Mouse (Mus musculus) limb, embryonic 11.5 days (tissue): ENCODE results near the gene Gm45062. TPM values are rescaled to one million over a fixed set of nuclear protein-coding genes. Genes with fewer than 3 reads are reported as not detected.
A peak's percentile ranks its signal among the peaks of the same experiment; 100 is the strongest.

Experiments used
- ATAC-seq: fragments of 200-750 bp; cut with Nextera tagmentation; 2 replicates; pipeline ENCODE4 v1.8.0; 2017; ENCODE audit warnings: low read depth; ENCODE audit not compliant: insufficient number of reproducible peaks, low FRiP score, low TSS enrichment
- DNase-seq: peaks from one replicate; pipeline ENCODE4 v3.0.0-alpha.2; 2015; ENCODE audit warnings: low spot score
- H3K27ac ChIP-seq: fragments of 300-500 bp; sonication (generic); replicated peaks from 2 replicates; pipeline ENCODE4 v1.5.1; 2014; ENCODE audit warnings: low read depth, mild to moderate bottlenecking, low read length
- H3K27me3 ChIP-seq: fragments of 300-500 bp; sonication (generic); 2 replicates; pipeline ENCODE4 v1.6.1; 2014; ENCODE audit warnings: mild to moderate bottlenecking, low read length, mixed read lengths; ENCODE audit not compliant: control insufficient read depth, insufficient read depth
- H3K36me3 ChIP-seq: fragments of 300-500 bp; sonication (generic); 2 replicates; pipeline ENCODE4 v1.6.1; 2014; ENCODE audit warnings: mild to moderate bottlenecking, low read length, moderate library complexity, mixed read lengths; ENCODE audit not compliant: control insufficient read depth, insufficient read depth
- H3K4me1 ChIP-seq: fragments of 300-500 bp; sonication (generic); 2 replicates; pipeline ENCODE4 v1.6.1; 2014; ENCODE audit warnings: low read length, mixed read lengths; ENCODE audit not compliant: control insufficient read depth, insufficient read depth
- H3K4me2 ChIP-seq: fragments of 300-500 bp; sonication (generic); 2 replicates; pipeline ENCODE4 v1.6.1; 2014; ENCODE audit warnings: low read depth, mild to moderate bottlenecking, moderate library complexity; ENCODE audit not compliant: severe bottlenecking
- H3K4me3 ChIP-seq: fragments of 300-500 bp; sonication (generic); 2 replicates; pipeline ENCODE4 v1.5.1; 2014; ENCODE audit warnings: low read depth, low read length
- H3K9ac ChIP-seq: fragments of 300-500 bp; sonication (generic); 2 replicates; pipeline ENCODE4 v1.6.1; 2014; ENCODE audit warnings: mild to moderate bottlenecking, low read length
- H3K9me3 ChIP-seq: fragments of 300-500 bp; sonication (generic); 2 replicates; pipeline ENCODE4 v1.6.1; 2016; ENCODE audit warnings: low read length; ENCODE audit not compliant: control insufficient read depth
- WGBS: fragments of 180-500 bp; shearing (Covaris S2); extraction: QIAGEN DNeasy Blood & Tissue Kit; methylation state at CpG from one replicate; pipeline ENCODE4 v1.1.7; 2014; 5-methylcytosine and 5-hydroxymethylcytosine counted together
- polyA plus RNA-seq: library from polyadenylated mRNA; unstranded; fragments of >200 nt; fragmentation: Nextera tagmentation; extraction: Ambion mirVana; gene quantifications from 2 replicates; pipeline ENCODE4 v1.2.1, GENCODE M21; 2014

Gm45062 gene
- polyA plus RNA-seq, 1 experiment from 2014 or later, result 16.1 TPM

- peaks cover 4% of the 10 kb centered on the region; the same call in 1 of the 2 replicates for H3K4me1 ChIP-seq
- H3K9ac ChIP-seq, result no peak overlapping the region
- no peak overlapping the region for H3K4me3 ChIP-seq
- DNase-seq (no peak), ATAC-seq (no peak)
- no peaks in the 10 kb centered on the region for H3K36me3 ChIP-seq
- no peak overlapping the region for H3K4me2 ChIP-seq
- no peaks in the 10 kb centered on the region for H3K27me3 ChIP-seq
- no peak overlapping the region for H3K27ac ChIP-seq
- no peaks in the 10 kb centered on the region for H3K9me3 ChIP-seq
- 73% methylated on average over 1 of the region's 1 CpGs for WGBS
These were observed 160.9 kb downstream of the Gm45062 start for GRCm38 (mm10) chr6:8420187-8420503.

GRCm38 (mm10) chr6:8421421-8421820 lies 162.2 kb downstream of the Gm45062 start:
- H3K4me1 ChIP-seq, result peaks cover 4% of the 10 kb centered on the region; the same call in 1 of the 2 replicates
- H3K9ac ChIP-seq, result no peak overlapping the region
- no peaks in the 10 kb centered on the region for H3K27me3 ChIP-seq
- no peaks in the 10 kb centered on the region for H3K36me3 ChIP-seq
- 81% methylated on average over 5 of the region's 5 CpGs for WGBS
- H3K4me3 ChIP-seq, result no peak overlapping the region
- H3K27ac ChIP-seq, result 0 out of 2 replicates have a peak overlapping the region, but pooled peaks have one; percentile 4
- H3K9me3 ChIP-seq, result no peaks in the 10 kb centered on the region
- DNase-seq, result no peak
- H3K4me2 ChIP-seq, result no peak overlapping the region
- ATAC-seq, result no peak

DNA sequence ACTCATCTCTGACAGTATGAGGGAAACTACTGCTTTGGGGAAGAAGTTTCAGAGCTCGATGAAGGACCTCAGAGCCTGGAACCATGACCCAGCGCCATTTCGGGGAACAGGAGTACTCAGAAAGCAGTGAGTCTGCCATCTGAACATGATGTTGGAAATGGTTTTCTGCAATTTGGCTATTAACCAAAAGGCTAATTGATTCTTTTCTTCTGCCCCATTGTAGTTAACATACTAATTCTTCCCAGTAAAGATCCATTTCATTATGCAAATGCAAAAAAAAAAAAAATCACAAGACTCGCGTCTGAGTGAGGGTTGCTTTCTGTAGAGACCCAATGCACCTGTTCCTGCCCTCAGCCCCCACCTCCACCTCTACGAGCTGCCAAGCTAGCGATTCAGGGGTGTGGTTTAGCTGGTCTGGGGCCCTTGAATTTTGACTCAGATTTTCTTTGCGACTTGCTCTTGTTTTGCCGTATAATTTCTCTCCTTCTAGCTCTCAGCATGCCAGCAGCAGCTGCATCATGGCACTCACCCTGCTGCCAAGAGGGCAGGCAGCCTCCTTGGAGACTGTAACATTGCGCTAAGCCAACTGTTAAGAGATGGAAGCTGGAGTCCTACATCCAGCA lies 162.8 kb downstream of the Gm45062 start:
- no peak overlapping the region for H3K4me3 ChIP-seq
- H3K27me3 ChIP-seq, result no peaks in the 10 kb centered on the region
- ATAC-seq (no peak), DNase-seq (no peak)
- H3K4me1 ChIP-seq, result peaks cover 4% of the 10 kb centered on the region; the same call in 1 of the 2 replicates
- no peaks in the 10 kb centered on the region for H3K9me3 ChIP-seq
- no peak overlapping the region for H3K9ac ChIP-seq
- WGBS, result 82% methylated on average over 10 of the region's 10 CpGs
- H3K27ac ChIP-seq, result no peak overlapping the region
- no peak overlapping the region for H3K4me2 ChIP-seq
- H3K36me3 ChIP-seq, result no peaks in the 10 kb centered on the region

DNA sequence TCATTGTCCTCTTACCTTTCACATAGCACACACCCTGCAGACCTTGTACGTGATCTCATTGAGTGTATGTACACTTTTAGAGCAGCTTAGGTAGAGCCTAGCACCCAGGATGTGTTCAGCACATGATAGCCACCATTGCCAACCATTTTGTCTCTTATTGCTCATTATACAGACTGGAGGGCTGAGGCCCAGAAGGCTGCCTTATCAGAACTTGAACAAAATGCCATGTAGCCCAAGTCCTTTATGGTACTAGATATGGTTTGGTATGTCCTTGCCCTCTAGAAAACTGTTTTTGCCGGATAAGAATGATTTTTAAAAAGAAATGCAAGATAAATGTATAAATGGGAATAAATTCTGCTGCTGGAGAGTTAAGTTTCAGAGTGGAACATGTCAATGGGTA lies 163.9 kb downstream of the Gm45062 start:
- Histone ChIP-seq H3K4me2 (no peak overlapping the region), H3K27ac (no peak overlapping the region), H3K4me3 (no peak overlapping the region), H3K4me1 (peaks cover 4% of the 10 kb centered on the region; the same call in 1 of the 2 replicates), H3K36me3 (no peaks in the 10 kb centered on the region), H3K9me3 (no peaks in the 10 kb centered on the region), H3K27me3 (no peaks in the 10 kb centered on the region), H3K9ac (no peak overlapping the region)
- DNase-seq, result no peak
- whole genome bisulfite sequencing, result 85% methylated on average over 2 of the region's 2 CpGs
- no peak for ATAC-seq

- Histone ChIP-seq H3K27me3 (no peaks in the 10 kb centered on the region), H3K9ac (no peak overlapping the region), H3K36me3 (no peaks in the 10 kb centered on the region), H3K4me2 (no peak overlapping the region), H3K4me3 (no peak overlapping the region), H3K9me3 (no peaks in the 10 kb centered on the region), H3K27ac (no peak overlapping the region), H3K4me1 (no peaks in the 10 kb centered on the region)
- no peak for ATAC-seq
- DNase-seq, result peak; percentile 13
- 78% methylated on average over 5 of the region's 5 CpGs for WGBS
These were observed 168.4 kb downstream of the Gm45062 start for GRCm38 (mm10) chr6:8427692-8428091.

GRCm38 (mm10) chr6:8430610-8431234 lies 171.5 kb downstream of the Gm45062 start:
- ATAC-seq (no peak), DNase-seq (peak; percentile 6)
- Histone ChIP-seq H3K4me2 (no peak overlapping the region), H3K9ac (no peak overlapping the region), H3K27me3 (no peaks in the 10 kb centered on the region), H3K4me1 (no peaks in the 10 kb centered on the region), H3K4me3 (no peak overlapping the region), H3K9me3 (no peaks in the 10 kb centered on the region), H3K27ac (no peak overlapping the region), H3K36me3 (no peaks in the 10 kb centered on the region)
- 90% methylated on average over 9 of the region's 9 CpGs for WGBS

DNA sequence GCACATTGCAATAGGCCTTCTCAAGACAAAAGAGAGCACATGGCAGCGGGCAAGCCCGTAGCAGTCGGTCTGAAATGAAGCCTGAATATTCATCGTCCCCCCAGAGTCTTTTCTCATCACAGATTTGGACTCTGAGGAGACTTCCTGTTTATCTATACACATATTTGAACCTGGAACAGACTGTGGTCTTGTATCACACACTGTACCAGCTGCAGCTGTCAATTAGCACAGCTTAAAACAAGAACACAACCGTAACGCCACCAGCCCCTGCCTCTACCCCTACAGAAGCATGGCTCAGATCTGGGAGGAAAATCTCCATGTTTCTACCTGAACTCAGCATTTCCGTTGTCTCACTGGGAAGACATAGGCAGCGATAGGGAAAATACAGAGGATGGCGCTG lies 173.9 kb downstream of the Gm45062 start:
- ATAC-seq, result no peak
- no peak overlapping the region for H3K4me3 ChIP-seq
- H3K4me1 ChIP-seq, result no peaks in the 10 kb centered on the region
- no peak for DNase-seq
- no peaks in the 10 kb centered on the region for H3K36me3 ChIP-seq
- no peaks in the 10 kb centered on the region for H3K9me3 ChIP-seq
- H3K27ac ChIP-seq, result no peak overlapping the region
- H3K4me2 ChIP-seq, result no peak overlapping the region
- H3K9ac ChIP-seq, result no peak overlapping the region
- WGBS, result 92% methylated on average over 9 of the region's 9 CpGs
- H3K27me3 ChIP-seq, result no peaks in the 10 kb centered on the region

GRCm38 (mm10) chr6:8437937-8438336 lies 178.7 kb downstream of the Gm45062 start:
- no peak overlapping the region for H3K27ac ChIP-seq
- no peaks in the 10 kb centered on the region for H3K27me3 ChIP-seq
- no peak overlapping the region for H3K4me2 ChIP-seq
- DNase-seq (no peak), ATAC-seq (no peak)
- H3K4me1 ChIP-seq, result no peaks in the 10 kb centered on the region
- H3K36me3 ChIP-seq, result no peaks in the 10 kb centered on the region
- WGBS, result 88% methylated on average over 3 of the region's 3 CpGs
- no peak overlapping the region for H3K4me3 ChIP-seq
- H3K9me3 ChIP-seq, result no peaks in the 10 kb centered on the region
- H3K9ac ChIP-seq, result no peak overlapping the region

GRCm38 (mm10) chr6:8441814-8442213 lies 182.6 kb downstream of the Gm45062 start:
- no peak for DNase-seq
- no peak overlapping the region for H3K4me3 ChIP-seq
- H3K4me2 ChIP-seq, result no peak overlapping the region
- ATAC-seq, result no peak
- 88% methylated on average over 3 of the region's 3 CpGs for WGBS
- peaks cover 3% of the 10 kb centered on the region for H3K4me1 ChIP-seq
- H3K9me3 ChIP-seq, result no peaks in the 10 kb centered on the region
- no peak overlapping the region for H3K27ac ChIP-seq
- no peak overlapping the region for H3K9ac ChIP-seq
- H3K36me3 ChIP-seq, result no peaks in the 10 kb centered on the region
- no peaks in the 10 kb centered on the region for H3K27me3 ChIP-seq
